Mouse (Mus musculus) ovary, postnatal 14 days (tissue): ENCODE results near the gene Emb.

ENCODE experiments used
- DNase-seq: peaks from one replicate; pipeline ENCODE4 v3.0.0; 2022; ENCODE audit warnings: low spot score

The Emb gene

GRCm38 (mm10) chr13:117220501-117221321 is 12.4 kb downstream of the Emb start, which contains the start of gene Gm17509:
Gene Gm17509, minus strand, starts transcription at chr13:117221075.
- DNase-seq = peak; percentile 29

GRCm38 (mm10) chr13:117223125-117223524 is 14.8 kb downstream of the Emb start:
- DNase-seq = no peak

GRCm38 (mm10) chr13:117224901-117225300 is 16.6 kb downstream of the Emb start:
- DNase-seq = no peak

DNA sequence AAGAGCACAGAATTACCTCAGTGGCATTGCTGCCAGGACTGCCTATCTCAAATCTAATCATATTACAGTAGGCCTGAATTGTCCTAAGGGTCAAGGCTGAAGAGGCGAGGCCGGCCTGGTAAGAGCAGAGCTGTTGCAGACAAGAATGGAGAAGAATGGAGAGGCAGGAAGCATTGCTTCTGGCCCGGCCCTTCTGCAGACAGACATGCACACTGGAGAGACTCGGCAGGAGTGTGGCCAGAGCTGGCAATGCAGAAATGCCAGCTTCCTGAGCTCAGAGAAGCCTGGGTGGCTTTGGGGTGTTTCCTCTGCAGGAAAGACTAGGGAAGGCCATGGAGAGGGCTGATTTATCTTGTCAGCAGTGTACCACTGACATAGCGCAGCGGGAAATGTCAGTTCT is 17.2 kb downstream of the Emb start:
- no peak for DNase-seq

DNA sequence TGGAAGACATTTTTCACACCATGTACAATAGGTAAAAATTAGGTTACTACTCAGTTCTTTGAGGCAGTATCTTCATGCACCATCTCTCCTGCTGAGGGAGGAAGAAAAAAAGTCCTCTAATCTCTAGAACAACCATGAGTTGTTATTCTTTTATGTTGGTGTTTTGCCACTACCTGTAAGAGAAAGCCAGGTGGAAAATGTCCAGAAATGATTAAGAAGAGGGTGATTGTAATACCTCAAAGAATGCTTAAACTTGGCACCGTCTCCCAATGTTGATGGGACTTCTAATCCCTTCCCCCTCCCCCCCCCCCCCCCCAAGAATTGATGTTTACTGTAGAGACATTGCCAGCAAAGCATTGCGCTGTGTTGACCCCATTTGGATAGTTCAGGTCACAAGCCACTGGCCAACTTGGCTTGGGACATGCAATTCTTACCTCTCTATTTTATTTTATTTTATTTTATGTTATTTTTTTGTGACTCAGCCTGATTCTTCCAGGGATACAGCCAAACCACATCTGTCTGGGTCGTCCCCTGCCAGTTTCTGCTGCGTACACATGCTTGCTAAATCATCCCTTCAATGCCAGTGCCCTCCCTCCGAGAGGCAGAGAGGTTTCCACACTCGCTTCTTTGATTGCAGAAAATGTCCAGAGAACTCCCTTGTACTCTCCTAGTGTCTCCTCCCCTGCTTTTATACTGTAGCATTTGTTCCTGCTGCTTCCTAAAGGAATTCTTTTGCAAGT is 22.2 kb downstream of the Emb start:
- no peak for DNase-seq

DNA sequence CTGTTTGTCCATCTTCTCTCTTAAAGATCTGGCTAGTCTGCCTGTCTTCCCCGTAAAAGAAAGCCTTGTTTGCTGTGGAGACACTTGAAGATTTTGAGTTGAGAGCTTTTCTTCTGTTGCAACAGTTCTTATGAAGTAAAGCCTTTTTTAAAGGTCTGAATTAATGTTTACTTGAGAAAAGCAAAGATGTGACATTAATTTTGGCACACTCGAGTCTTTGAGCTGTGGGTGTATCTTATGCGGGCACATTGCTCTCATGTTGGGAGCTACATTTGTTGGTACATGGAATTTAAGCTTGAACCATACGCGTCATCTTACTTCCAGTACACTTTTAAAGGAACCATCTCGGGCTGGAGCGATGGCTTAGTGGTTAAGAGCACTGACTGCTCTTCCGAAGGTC is 25.5 kb downstream of the Emb start:
- no peak for DNase-seq

- DNase-seq = no peak
These were observed 26.1 kb downstream of the Emb start for GRCm38 (mm10) chr13:117234486-117234885.

GRCm38 (mm10) chr13:117235530-117236212 is 27.3 kb downstream of the Emb start:
- DNase-seq = no peak

DNA sequence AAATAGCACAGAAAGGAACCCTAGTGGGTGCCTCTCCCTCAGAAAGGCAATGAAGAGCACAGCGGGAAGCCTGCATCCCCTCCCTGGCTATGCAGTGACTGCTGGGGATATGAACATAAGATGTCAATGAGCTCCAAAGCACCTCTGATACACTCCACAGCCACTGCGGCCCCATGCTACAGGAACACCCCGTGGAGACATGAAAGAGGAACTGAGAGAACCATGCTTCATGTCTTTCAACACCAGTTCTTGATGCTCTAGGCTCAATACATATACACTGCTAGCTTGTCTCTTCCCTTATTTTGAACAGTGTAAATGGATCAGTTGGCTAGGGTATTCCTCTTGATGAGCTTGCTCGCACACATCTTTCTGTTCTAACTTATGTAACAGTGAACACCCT is 28.8 kb downstream of the Emb start:
- no peak for DNase-seq

DNA sequence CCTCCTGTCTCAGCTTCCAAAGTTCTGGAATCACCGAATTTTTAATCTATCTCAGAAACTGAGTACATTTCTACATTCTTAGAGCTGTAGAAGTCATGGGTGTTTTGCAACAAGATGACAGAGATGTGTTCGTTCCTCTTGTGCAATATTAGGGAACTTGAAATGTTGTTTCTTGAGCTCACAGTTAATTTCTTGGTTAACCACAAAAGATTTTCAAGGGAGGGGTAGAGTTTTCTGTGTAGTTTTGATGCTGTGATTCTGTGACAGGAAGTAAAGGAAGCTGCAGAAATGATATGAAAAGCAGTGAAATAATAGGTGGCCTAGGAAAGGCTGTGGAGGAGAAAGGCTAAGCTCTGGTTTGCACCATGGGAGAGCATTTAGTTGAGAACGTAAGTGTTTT is 33.7 kb downstream of the Emb start:
- no peak for DNase-seq

DNA sequence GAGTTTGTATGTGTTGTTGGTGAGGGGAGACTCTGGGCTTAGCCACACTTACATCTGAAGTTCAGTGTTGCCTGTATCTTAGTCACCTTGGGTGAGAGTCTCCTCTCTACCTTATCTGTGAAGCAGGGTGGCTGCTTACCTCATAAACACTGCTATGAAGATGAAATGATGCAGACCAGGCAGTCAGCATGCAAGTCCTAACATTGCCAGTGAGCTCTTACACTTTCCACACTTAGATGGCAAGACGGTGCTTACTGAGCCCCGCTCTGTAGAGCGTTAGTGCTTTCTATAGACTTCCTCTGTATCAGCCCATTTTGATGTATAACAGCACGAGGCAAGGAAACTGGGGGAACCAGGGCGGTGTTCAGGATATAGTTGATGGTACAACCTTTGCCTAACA is 34.3 kb downstream of the Emb start:
- no peak for DNase-seq

GRCm38 (mm10) chr13:117260704-117261103 is 52.4 kb downstream of the Emb start:
- no peak for DNase-seq

GRCm38 (mm10) chr13:117266156-117266555 is 57.8 kb downstream of the Emb start:
- DNase-seq = no peak

- no peak for DNase-seq
These were observed 59.6 kb downstream of the Emb start for GRCm38 (mm10) chr13:117267963-117268362.

- no peak for DNase-seq
These were observed 75.7 kb downstream of the Emb start for GRCm38 (mm10) chr13:117284036-117284435.

DNA sequence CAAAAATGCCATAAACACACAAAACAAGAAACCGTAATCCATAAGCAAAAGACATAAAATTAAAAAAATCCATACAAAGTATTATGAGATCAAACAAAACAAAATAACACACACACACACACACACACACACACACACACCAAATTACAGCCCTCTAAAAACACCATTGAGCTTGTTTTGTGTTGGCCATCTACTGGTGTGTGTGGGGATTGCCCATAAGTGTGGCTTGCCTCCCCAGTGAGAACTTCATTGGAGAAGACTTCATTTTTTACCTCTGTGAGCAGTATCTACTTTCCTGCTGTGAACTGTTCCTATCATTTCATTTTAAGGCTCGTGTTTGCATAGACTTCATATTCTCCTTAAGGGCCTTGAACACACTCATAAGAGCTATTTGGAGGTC is 78.6 kb downstream of the Emb start:
- DNase-seq = no peak

GRCm38 (mm10) chr13:117287400-117287799 is 79.1 kb downstream of the Emb start:
- DNase-seq = no peak

DNA sequence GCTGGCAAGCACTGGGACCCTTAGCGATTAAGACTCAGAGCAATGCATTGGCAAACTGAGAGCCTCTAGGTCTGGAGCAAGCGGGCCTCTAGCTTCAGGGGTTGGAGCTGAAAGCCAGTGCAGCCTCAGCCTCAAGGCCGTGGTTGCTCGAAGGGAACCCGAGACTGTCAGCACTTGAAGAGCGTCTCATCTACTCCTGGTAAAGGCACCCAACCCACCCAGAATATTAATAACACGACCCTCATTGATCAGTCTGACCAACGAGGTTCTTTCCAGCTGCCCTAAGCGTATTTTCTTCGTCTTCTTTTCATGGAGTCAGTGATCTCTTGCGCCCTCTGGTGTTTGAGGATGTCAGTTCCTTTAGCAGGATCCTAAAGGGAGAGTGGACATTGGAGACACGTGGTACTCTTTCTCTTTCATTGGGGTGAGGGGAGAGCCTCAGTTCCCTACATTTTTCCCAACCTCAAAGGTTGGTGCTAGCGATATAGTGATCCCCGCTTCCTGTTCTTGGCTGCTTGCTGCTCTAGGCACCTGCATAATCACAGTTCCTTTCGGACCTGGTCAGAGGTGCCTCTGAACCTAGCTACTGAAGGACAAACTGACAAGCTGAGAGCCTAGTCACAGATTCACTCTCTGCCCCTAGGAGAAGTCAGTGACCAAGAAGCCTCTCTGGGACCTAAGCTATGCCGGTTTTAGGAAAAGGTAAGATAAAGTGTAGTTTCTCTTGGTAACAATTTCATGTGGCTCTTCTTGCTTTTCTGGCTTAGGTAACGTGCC is 81.3 kb downstream of the Emb start:
- peak; percentile 68 for DNase-seq

GRCm38 (mm10) chr13:117311446-117312225 is 103.3 kb downstream of the Emb start:
- peak; percentile 72 for DNase-seq
